Mouse (Mus musculus) MEL (cell line): ENCODE results near the gene Zfp683. TPM values are rescaled to one million over a fixed set of nuclear protein-coding genes. Genes with fewer than 3 reads are reported as not detected.

ENCODE experiments used
- DNase-seq: peaks from one replicate; pipeline ENCODE4 v3.0.0; 2011; ENCODE audit warnings: low read depth, low spot score
- H3K27ac ChIP-seq: 2 replicates; pipeline ENCODE4 v1.5.1; 2012; ENCODE audit warnings: low read depth, mild to moderate bottlenecking, control low read depth, low read length, moderate library complexity; ENCODE audit not compliant: control insufficient read depth
- H3K27me3 ChIP-seq, 2 experiments: fragments of 150-350 bp in 1 of 2; sonication (generic) in 1 of 2; 2 replicates each; pipeline ENCODE4 v1.6.1; 2012; ENCODE audit warnings: low read length in 2 of 2, mild to moderate bottlenecking in 2 of 2, improper control_type of control experiment in 1 of 2, moderate library complexity in 1 of 2; ENCODE audit not compliant: insufficient read depth in 2 of 2, control insufficient read depth in 1 of 2
- H3K36me3 ChIP-seq, 2 experiments: 2 replicates each; pipeline ENCODE4 v1.6.1; 2012 to 2014; ENCODE audit warnings: low read length in 2 of 2, improper control_type of control experiment in 1 of 2, inconsistent platforms in 1 of 2, mild to moderate bottlenecking in 1 of 2; ENCODE audit not compliant: insufficient read depth in 2 of 2, control insufficient read depth in 1 of 2
- H3K4me1 ChIP-seq, 2 experiments: fragments of 150-350 bp in 1 of 2; sonication (generic) in 1 of 2; 2 replicates each; pipeline ENCODE4 v1.6.1; 2012; ENCODE audit warnings: low read length in 2 of 2, improper control_type of control experiment in 1 of 2, mild to moderate bottlenecking in 1 of 2; ENCODE audit not compliant: insufficient read depth in 2 of 2, control insufficient read depth in 1 of 2
- H3K4me3 ChIP-seq, 2 experiments: fragments of 150-350 bp in 1 of 2; sonication (generic) in 1 of 2; 2 replicates each; pipeline ENCODE4 v1.5.1; 2012; ENCODE audit warnings: low read depth in 2 of 2, low read length in 2 of 2, mild to moderate bottlenecking in 2 of 2, moderate library complexity in 2 of 2, control low read depth in 1 of 2, improper control_type of control experiment in 1 of 2; ENCODE audit not compliant: control insufficient read depth in 1 of 2, insufficient read depth in 1 of 2
- H3K79me2 ChIP-seq: 2 replicates; pipeline ENCODE4 v1.6.1; 2012; ENCODE audit warnings: mild to moderate bottlenecking, low read length, moderate library complexity; ENCODE audit not compliant: control insufficient read depth, poor library complexity, insufficient read depth
- H3K9ac ChIP-seq: 2 replicates; pipeline ENCODE4 v1.6.1; 2012; ENCODE audit warnings: low read depth, mild to moderate bottlenecking, control low read depth, low read length, moderate library complexity; ENCODE audit not compliant: control insufficient read depth, poor library complexity, severe bottlenecking
- H3K9me3 ChIP-seq: fragments of 150-350 bp; sonication (generic); replicated peaks from 2 replicates; pipeline ENCODE4 v1.6.1; 2012; ENCODE audit warnings: mild to moderate bottlenecking, low read length, improper control_type of control experiment, moderate library complexity; ENCODE audit not compliant: insufficient read depth
- CHD1 ChIP-seq: IDR thresholded peaks from 2 replicates; pipeline ENCODE4 v1.6.1; 2012; ENCODE audit warnings: low read depth, mild to moderate bottlenecking, inconsistent platforms, low read length, improper control_type of control experiment
- CHD2 ChIP-seq: IDR thresholded peaks from 2 replicates; pipeline ENCODE4 v1.6.1; 2011; ENCODE audit warnings: low read length, improper control_type of control experiment
- CTCF ChIP-seq, 3 experiments: IDR thresholded peaks in 2 of 3; conservative IDR thresholded peaks in 1 of 3; 2 replicates each; pipeline ENCODE4 v1.5.1; 2011 to 2012; ENCODE audit warnings: low read length in 3 of 3, low read depth in 2 of 3, mild to moderate bottlenecking in 2 of 3, improper control_type of control experiment in 1 of 3, inconsistent platforms in 1 of 3, mixed read lengths in 1 of 3, moderate library complexity in 1 of 3; ENCODE audit not compliant: control insufficient read depth in 1 of 3, insufficient read depth in 1 of 3, poor library complexity in 1 of 3, severe bottlenecking in 1 of 3
- ELF1 ChIP-seq: IDR thresholded peaks from 2 replicates; pipeline ENCODE4 v1.6.1; 2014; ENCODE audit warnings: low read depth, mild to moderate bottlenecking, inconsistent platforms, low read length, improper control_type of control experiment, moderate library complexity
- GABPA ChIP-seq: IDR thresholded peaks from 2 replicates; pipeline ENCODE4 v1.6.1; 2012; ENCODE audit warnings: low read depth, mild to moderate bottlenecking, inconsistent platforms, low read length, improper control_type of control experiment, moderate library complexity
- HCFC1 ChIP-seq: IDR thresholded peaks from 2 replicates; pipeline ENCODE4 v1.6.1; 2012; ENCODE audit warnings: low read depth, mild to moderate bottlenecking, inconsistent platforms, low read length, improper control_type of control experiment, moderate library complexity
- JUND ChIP-seq: IDR thresholded peaks from 2 replicates; pipeline ENCODE4 v1.6.1; 2011; ENCODE audit warnings: low read depth, mild to moderate bottlenecking, improper control_type of control experiment, low read length
- MAFK ChIP-seq: IDR thresholded peaks from 2 replicates; pipeline ENCODE4 v1.6.1; 2011; ENCODE audit warnings: low read depth, mild to moderate bottlenecking, low read length, improper control_type of control experiment, borderline replicate concordance
- MXI1 ChIP-seq: IDR thresholded peaks from 2 replicates; pipeline ENCODE4 v1.6.1; 2011; ENCODE audit warnings: mild to moderate bottlenecking, low read depth, low read length, improper control_type of control experiment
- MYB ChIP-seq: IDR thresholded peaks from 2 replicates; pipeline ENCODE4 v1.6.1; 2011; ENCODE audit warnings: mild to moderate bottlenecking, low read depth, low read length, improper control_type of control experiment
- MYC ChIP-seq: IDR thresholded peaks from 2 replicates; pipeline ENCODE4 v1.6.1; 2011; ENCODE audit warnings: low read depth, mild to moderate bottlenecking, low read length, improper control_type of control experiment, moderate library complexity
- NELFE ChIP-seq: IDR thresholded peaks from 2 replicates; pipeline ENCODE4 v1.6.1; 2011; ENCODE audit warnings: low read depth, low read length, improper control_type of control experiment
- NRF1 ChIP-seq: IDR thresholded peaks from 2 replicates; pipeline ENCODE4 v1.6.1; 2014; ENCODE audit warnings: low read depth, mild to moderate bottlenecking, inconsistent platforms, low read length, improper control_type of control experiment, moderate library complexity; ENCODE audit not compliant: poor library complexity, insufficient read depth, severe bottlenecking
- POLR2AphosphoS2 ChIP-seq: IDR thresholded peaks from 2 replicates; pipeline ENCODE4 v1.6.1; 2011; ENCODE audit warnings: low read length, improper control_type of control experiment
- RAD21 ChIP-seq: IDR thresholded peaks from 2 replicates; pipeline ENCODE4 v1.6.1; 2011; ENCODE audit warnings: mild to moderate bottlenecking, low read depth, low read length, improper control_type of control experiment
- SIN3A ChIP-seq: IDR thresholded peaks from 2 replicates; pipeline ENCODE4 v1.6.1; 2012; ENCODE audit warnings: low read length, improper control_type of control experiment, inconsistent platforms
- USF1 ChIP-seq: IDR thresholded peaks from 2 replicates; pipeline ENCODE4 v1.6.1; 2014; ENCODE audit warnings: low read depth, mild to moderate bottlenecking, inconsistent platforms, low read length, improper control_type of control experiment, moderate library complexity
- ZC3H11A ChIP-seq: IDR thresholded peaks from 2 replicates; pipeline ENCODE4 v1.6.1; 2012; ENCODE audit warnings: low read depth, mild to moderate bottlenecking, inconsistent platforms, low read length, improper control_type of control experiment
- ZKSCAN1 ChIP-seq: IDR thresholded peaks from 2 replicates; pipeline ENCODE4 v1.6.1; 2012; ENCODE audit warnings: low read depth, mild to moderate bottlenecking, inconsistent platforms, low read length, improper control_type of control experiment, moderate library complexity
- polyA plus RNA-seq, 2 experiments: library from polyadenylated mRNA; stranded (reverse) in 1 of 2; unstranded in 1 of 2; fragments of >175 nt in 1 of 2; fragments of >200 nt in 1 of 2; gene quantifications; 2 replicates each; pipeline versions ENCODE4 v1.2.1 to v1.2.4; 2012; ENCODE audit warnings: low replicate concordance in 2 of 2, low read depth in 1 of 2; ENCODE audit not compliant: insufficient read length in 2 of 2, insufficient read depth in 1 of 2, missing spikeins in 1 of 2
- total RNA-seq: library from RNA; depleted of rRNA; stranded (reverse); fragments of 300-350 nt; gene quantifications from 2 replicates; pipeline ENCODE4 v1.2.3, GENCODE M21; 2012

Zfp683 gene
- total and polyA plus RNA-seq, 3 experiments = not detected

DNA sequence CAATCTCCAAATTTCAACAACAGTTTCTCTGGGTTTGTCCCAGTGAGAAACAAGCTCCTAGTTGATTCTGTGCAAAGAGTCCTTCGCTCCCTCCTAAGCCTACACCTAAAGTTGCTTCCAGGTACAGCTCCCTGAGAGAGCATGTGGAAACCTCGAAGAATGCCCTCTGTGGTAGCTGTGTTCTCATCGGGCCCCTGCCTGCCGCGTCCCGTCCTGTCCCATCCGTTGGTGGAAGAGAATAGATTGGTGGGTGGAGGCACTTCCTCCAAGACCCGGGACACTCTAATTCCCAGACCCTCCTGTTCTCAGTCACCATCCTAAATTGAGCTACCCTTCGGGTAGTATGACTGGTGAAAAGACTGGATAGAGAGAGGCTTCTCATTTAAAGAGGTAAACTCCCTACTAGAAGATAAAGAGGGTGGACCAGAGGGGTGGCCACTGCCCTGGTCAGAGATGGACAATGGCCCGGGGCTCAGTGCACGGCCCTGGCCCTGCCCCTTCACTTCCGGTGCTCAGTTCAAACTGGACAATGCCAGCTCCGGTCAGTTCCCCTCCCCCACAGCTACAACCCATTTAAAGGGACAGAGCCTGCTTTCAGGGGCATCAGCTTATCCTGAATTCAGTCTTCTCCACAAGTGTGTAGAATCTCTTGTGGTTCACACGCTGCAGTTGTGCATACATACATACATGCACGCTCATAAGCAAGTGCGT, 33.8 kb upstream of the Zfp683 start:
- no peak overlapping the region for H3K4me3 ChIP-seq
- TF ChIP-seq SIN3A (no peak), CHD1 (no peak), GABPA (no peak), ZC3H11A (no peak), USF1 (no peak), HCFC1 (no peak), JUND (no peak), POLR2AphosphoS2 (no peak), MYC (no peak), CTCF (IDR thresholded peaks at IDR 0.05 in 2 of 3, conservative IDR thresholded peaks at IDR 0.05 in 1 of 3; ENCODE audit: control insufficient read depth in 1 of 3, insufficient read depth in 1 of 3, low read depth in 2 of 3, low read length in 3 of 3, poor library complexity in 1 of 3, severe bottlenecking in 1 of 3) (no peak), ZKSCAN1 (no peak), NRF1 (no peak), NELFE (no peak), RAD21 (no peak), ELF1 (no peak), MAFK (no peak), MYB (no peak), CHD2 (no peak)
- DNase-seq = no peak

DNA sequence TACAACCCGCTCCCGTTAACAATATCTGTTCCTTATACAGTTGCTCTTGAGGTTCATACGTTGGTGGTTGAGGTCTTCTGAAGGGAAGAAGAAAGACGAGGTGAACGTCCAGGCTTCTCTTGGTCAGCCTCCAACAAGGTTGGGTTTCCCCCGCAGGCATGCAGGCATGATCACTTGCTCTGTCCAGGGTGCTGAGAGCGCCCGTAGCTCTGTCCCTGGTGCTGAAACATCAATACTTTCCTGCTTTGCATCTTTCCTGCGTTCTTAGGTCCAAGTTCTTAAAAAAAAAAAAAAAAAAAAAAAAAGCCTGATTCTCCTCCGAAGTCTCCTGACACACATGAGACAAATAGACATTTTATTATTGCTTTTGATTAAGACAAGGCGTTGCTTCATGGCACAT, 33.0 kb upstream of the Zfp683 start:
- H3K27me3 ChIP-seq = no peaks in the 10 kb centered on the region
- H3K27ac ChIP-seq = no peak overlapping the region
- TF ChIP-seq MYC (no peak), MXI1 (peak; percentile 96), CHD2 (no peak), SIN3A (peak; percentile 99)
- TF ChIP-seq, all 39 proteins: peak for 2
- no peaks in the 10 kb centered on the region for H3K79me2 ChIP-seq
- H3K36me3 ChIP-seq = no peaks in the 10 kb centered on the region
- H3K9ac ChIP-seq = no peak overlapping the region
- H3K9me3 ChIP-seq = no peaks in the 10 kb centered on the region
- H3K4me3 ChIP-seq = no peak overlapping the region
- H3K4me1 ChIP-seq = no peaks in the 10 kb centered on the region
- DNase-seq = peak; percentile 65

More for the DNA sequence above, 33.8 kb upstream of the Zfp683 start:
- Histone ChIP-seq H3K79me2 (no peaks in the 10 kb centered on the region), H3K4me1 (no peaks in the 10 kb centered on the region), H3K9me3 (no peaks in the 10 kb centered on the region), H3K36me3 (no peaks in the 10 kb centered on the region), H3K27ac (no peak overlapping the region), H3K27me3 (no peaks in the 10 kb centered on the region), H3K9ac (no peak overlapping the region)
